Comparison of ENCODE assay signal across 11 mouse cellular contexts in genomic region chr17:55813642-55814041, GRCm38 (mm10).
A peak's percentile ranks its signal among the peaks of the same experiment; 100 is the strongest.
DNase-seq lines count a peak whose midpoint lies in the region; ATAC-seq and TF ChIP-seq lines count a peak whose summit lies in the region.
"Had no signal": no experiment of that assay in that cellular context is flagged by ENCODE, and none has a peak within 500 bp of the region (broad histone marks: within the 10 kb centered on the region; RNA-seq: fewer than 3 reads in every experiment).

No protein-coding gene starts in this region.

- DNase-seq in 416B (ENCODE audit: low read depth) (peak; percentile 45), MEL-GATA-1-ER (ENCODE audit: extremely low read depth, low read depth) (peak; percentile 2)
- DNase-seq in induced T-regulatory cell, adult 2 months (ENCODE audit: low read depth): peak; percentile 54
- no peak for DNase-seq in natural killer cell, adult 2 months (ENCODE audit: low spot score in 2 of 2)
- no peak for DNase-seq in cerebellum, adult 9-10 months
- DNase-seq in thymus, adult 2 months: no peak

- H3K36me3 ChIP-seq in intestine, postnatal 0 days (ENCODE audit: control insufficient read depth, insufficient read depth): no peaks in the 10 kb centered on the region
- no peaks in the 10 kb centered on the region for H3K36me3 ChIP-seq in intestine, embryonic 15.5 days
- no peaks in the 10 kb centered on the region for H3K36me3 ChIP-seq in thymus, adult 2 months (ENCODE audit: control insufficient read depth, insufficient read depth, low read length)
- H3K36me3 ChIP-seq: hindbrain, embryonic 12.5 days; limb, embryonic 12.5 days had no signal

- H3K4me2 ChIP-seq in intestine, postnatal 0 days (replicated peaks; ENCODE audit: low read depth): no peak overlapping the region
- H3K4me2 ChIP-seq in intestine, embryonic 15.5 days (replicated peaks): no peak overlapping the region
- H3K4me2 ChIP-seq: hindbrain, embryonic 12.5 days; limb, embryonic 12.5 days had no signal

- no peaks in the 10 kb centered on the region for H3K4me1 ChIP-seq in intestine, postnatal 0 days (replicated peaks; ENCODE audit: control insufficient read depth, insufficient read depth, low read length)
- no peaks in the 10 kb centered on the region for H3K4me1 ChIP-seq in intestine, embryonic 15.5 days (replicated peaks)
- H3K4me1 ChIP-seq in thymus, adult 2 months (replicated peaks; ENCODE audit: control insufficient read depth, insufficient read depth, low read length): no peaks in the 10 kb centered on the region
- H3K4me1 ChIP-seq: hindbrain, embryonic 12.5 days; limb, embryonic 12.5 days had no signal

- TF ChIP-seq POLR2A in thymus, adult 2 months (IDR thresholded peaks at IDR 0.05; ENCODE audit: control insufficient read depth, extremely low read depth, insufficient read depth, low read length, poor library complexity): no peak

- no peaks in the 10 kb centered on the region for H3K27me3 ChIP-seq in intestine, postnatal 0 days (replicated peaks; ENCODE audit: control insufficient read depth, insufficient read depth, low read length)
- H3K27me3 ChIP-seq in intestine, embryonic 15.5 days (replicated peaks): no peaks in the 10 kb centered on the region
- no peaks in the 10 kb centered on the region for H3K27me3 ChIP-seq in thymus, adult 2 months (ENCODE audit: control insufficient read depth, insufficient read depth, low read length)
- H3K27me3 ChIP-seq: hindbrain, embryonic 12.5 days; limb, embryonic 12.5 days had no signal

- no peaks in the 10 kb centered on the region for H3K9me3 ChIP-seq in intestine, postnatal 0 days (ENCODE audit: control insufficient read depth)
- no peaks in the 10 kb centered on the region for H3K9me3 ChIP-seq in intestine, embryonic 15.5 days
- H3K9me3 ChIP-seq: hindbrain, embryonic 12.5 days; limb, embryonic 12.5 days had no signal

- H3K4me3 ChIP-seq in intestine, postnatal 0 days (ENCODE audit: low read depth, low read length): no peak overlapping the region
- H3K4me3 ChIP-seq in intestine, embryonic 15.5 days (replicated peaks): no peak overlapping the region
- no peak overlapping the region for H3K4me3 ChIP-seq in thymus, adult 2 months (ENCODE audit: control insufficient read depth, insufficient read depth, low read length)
- H3K4me3 ChIP-seq: hindbrain, embryonic 12.5 days; limb, embryonic 12.5 days; myocyte had no signal

- no peak overlapping the region for H3K9ac ChIP-seq in intestine, postnatal 0 days (ENCODE audit: low read depth, low read length)
- no peak overlapping the region for H3K9ac ChIP-seq in intestine, embryonic 15.5 days
- H3K9ac ChIP-seq: hindbrain, embryonic 12.5 days; limb, embryonic 12.5 days had no signal

- TF ChIP-seq CTCF in intestine, postnatal 0 days (IDR thresholded peaks at IDR 0.05; ENCODE audit: low read depth): peak; percentile 47
- no peak for TF ChIP-seq CTCF in thymus, adult 2 months (IDR thresholded peaks at IDR 0.05; ENCODE audit: borderline replicate concordance, control insufficient read depth, extremely low read depth, insufficient read depth, low read length, poor library complexity)

- ATAC-seq in intestine, postnatal 0 days: no peak
- no peak for ATAC-seq in intestine, embryonic 15.5 days

- H3K27ac ChIP-seq in intestine, postnatal 0 days (ENCODE audit: low read depth, low read length): no peak overlapping the region
- no peak overlapping the region for H3K27ac ChIP-seq in intestine, embryonic 15.5 days
- no peak overlapping the region for H3K27ac ChIP-seq in thymus, adult 2 months (ENCODE audit: control insufficient read depth, insufficient read depth, low read length)
- H3K27ac ChIP-seq: hindbrain, embryonic 12.5 days; limb, embryonic 12.5 days had no signal

Comparison
In these comparisons a context has a peak if more than half of its experiments do, and no peak if none do; other contexts are left out.
1. DNase-seq: peak in 416B (single experiment), MEL-GATA-1-ER (single experiment) and induced T-regulatory cell, adult 2 months (single experiment); none in natural killer cell, adult 2 months (0 of 2), cerebellum, adult 9-10 months (single experiment) and thymus, adult 2 months (single experiment).